Mouse (Mus musculus): ENCODE measurements around the gene Sdr42e1.

DNA sequence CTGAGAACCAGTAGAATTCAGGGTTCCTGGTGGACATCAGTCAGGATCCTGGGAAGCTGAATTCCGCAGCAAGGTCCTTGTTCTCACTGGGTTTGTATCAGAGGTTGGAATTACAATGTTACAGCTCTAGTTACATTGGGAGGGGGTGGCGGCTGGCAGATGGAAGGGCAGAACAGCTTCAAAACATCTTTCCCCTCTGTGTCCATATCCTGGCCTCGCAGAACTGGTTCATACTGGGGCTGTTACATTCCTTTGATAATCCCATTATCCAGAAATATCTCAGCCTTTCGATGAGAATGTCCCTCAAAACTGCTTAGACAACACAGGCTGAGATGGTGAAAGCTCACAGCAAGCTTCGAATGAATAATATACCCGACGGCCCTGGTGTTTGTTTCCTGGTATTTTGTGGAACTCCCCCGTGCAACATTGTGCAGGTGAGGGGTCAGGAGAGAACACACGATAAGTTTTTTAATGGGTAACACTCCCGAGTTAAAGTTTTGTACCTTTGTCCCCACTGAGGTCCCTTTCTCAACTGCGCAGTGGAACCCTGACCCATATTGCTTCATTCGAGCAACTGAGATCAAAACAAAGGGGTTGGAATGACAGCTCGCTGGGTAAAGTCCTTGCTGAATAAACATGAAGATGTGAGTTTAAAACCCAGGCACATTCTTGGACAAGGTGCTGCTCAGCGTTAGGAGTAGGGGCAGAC is 44.8 kb upstream of the Sdr42e1 start:
- TF ChIP-seq POLR2A (IDR thresholded peaks at IDR 0.05; ENCODE audit: insufficient read depth, low read depth, low read length) (no peak), CTCF (IDR thresholded peaks at IDR 0.05; ENCODE audit: insufficient read depth, low read depth, low read length) (no peak)

Data from olfactory bulb, adult 2 months (tissue).